Mouse (Mus musculus) R1 (cell line): ENCODE results near the gene Sema5b.
A peak's percentile ranks its signal among the peaks of the same experiment; 100 is the strongest.
"Not testable (repeated sequence)": the region's sequence is repeated elsewhere in the genome, so short reads cannot be mapped to it uniquely, and the experiment has no call there.

Experiments used
- DNase-seq: peaks from one replicate; pipeline ENCODE4 v3.0.0-alpha.2; 2018; ENCODE audit warnings: low read depth, low spot score

The Sema5b gene

GRCm38 (mm10) chr16:35549354-35549753 lies 8.4 kb downstream of the Sema5b start:
- no peak for DNase-seq

- DNase-seq = no peak
These were observed 14.9 kb downstream of the Sema5b start for GRCm38 (mm10) chr16:35555596-35556482.

GRCm38 (mm10) chr16:35557038-35557437 lies 16.1 kb downstream of the Sema5b start:
- DNase-seq = no peak

GRCm38 (mm10) chr16:35561541-35561940 lies 20.6 kb downstream of the Sema5b start:
- no peak for DNase-seq

GRCm38 (mm10) chr16:35564246-35564905 lies 23.4 kb downstream of the Sema5b start:
- peak; percentile 71 for DNase-seq

- DNase-seq = not testable (repeated sequence)
These were observed 24.7 kb downstream of the Sema5b start for GRCm38 (mm10) chr16:35565601-35566000.

GRCm38 (mm10) chr16:35568225-35568880 lies 27.4 kb downstream of the Sema5b start:
- no peak for DNase-seq

- DNase-seq = no peak
These were observed 28.4 kb downstream of the Sema5b start for GRCm38 (mm10) chr16:35569347-35569746.

- DNase-seq = no peak
These were observed 28.8 kb downstream of the Sema5b start for GRCm38 (mm10) chr16:35569758-35570157.

GRCm38 (mm10) chr16:35570627-35571026 lies 29.7 kb downstream of the Sema5b start:
- DNase-seq = peak; percentile 41

- DNase-seq = no peak
These were observed 32.6 kb downstream of the Sema5b start for GRCm38 (mm10) chr16:35573586-35573985.

GRCm38 (mm10) chr16:35577181-35577941 lies 36.4 kb downstream of the Sema5b start:
- DNase-seq = no peak

- DNase-seq = no peak
These were observed 40.4 kb downstream of the Sema5b start for GRCm38 (mm10) chr16:35581299-35581698.

- DNase-seq = no peak
These were observed 42.7 kb downstream of the Sema5b start for GRCm38 (mm10) chr16:35583551-35584080.

- peak; percentile 97 for DNase-seq
These were observed 44.3 kb downstream of the Sema5b start for GRCm38 (mm10) chr16:35585126-35585694.

GRCm38 (mm10) chr16:35587046-35587779 lies 46.3 kb downstream of the Sema5b start:
- DNase-seq = peak; percentile 31

- DNase-seq = peak; percentile 99
These were observed 47.0 kb downstream of the Sema5b start for GRCm38 (mm10) chr16:35587866-35588465.

GRCm38 (mm10) chr16:35588731-35589151 lies 47.8 kb downstream of the Sema5b start:
- peak; percentile 95 for DNase-seq

- DNase-seq = no peak
These were observed 50.8 kb downstream of the Sema5b start for GRCm38 (mm10) chr16:35591756-35592155.
